Mouse (Mus musculus) ES-E14 (cell line): ENCODE measurements around the gene Pgbd5.

Experiments
- CHD2 ChIP-seq: IDR thresholded peaks from 2 replicates; pipeline ENCODE4 v1.6.1; 2014; ENCODE audit warnings: mild to moderate bottlenecking, low read depth, low read length, inconsistent platforms
- HCFC1 ChIP-seq: IDR thresholded peaks from 2 replicates; pipeline ENCODE4 v1.6.1; 2012; ENCODE audit warnings: low read length, inconsistent platforms, borderline replicate concordance; ENCODE audit not compliant: insufficient read depth
- MAFK ChIP-seq: IDR thresholded peaks from 2 replicates; pipeline ENCODE4 v1.6.1; 2014; ENCODE audit warnings: mild to moderate bottlenecking, low read depth, low read length, inconsistent platforms; ENCODE audit not compliant: insufficient read depth

DNA sequence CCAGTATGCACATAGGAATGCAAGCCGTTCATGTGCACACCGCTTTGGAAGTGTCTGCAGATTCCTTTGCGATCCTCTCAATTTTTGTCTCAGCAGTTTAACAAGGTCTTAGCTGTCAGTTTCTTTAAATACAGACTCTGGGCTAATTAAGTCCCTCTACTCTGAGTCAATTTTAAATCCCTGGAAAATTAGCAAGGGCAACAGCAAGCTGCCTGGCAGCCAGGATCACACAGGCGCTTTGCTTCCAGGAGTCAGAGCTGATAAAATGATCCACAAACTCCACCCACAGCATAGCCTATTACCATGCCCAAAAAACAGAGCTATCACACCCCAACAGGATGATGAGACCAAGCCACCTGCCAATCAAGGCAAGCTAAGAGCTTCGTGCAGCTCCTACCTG, 65.7 kb downstream of the Pgbd5 start:
- TF ChIP-seq CHD2: no peak
- no peak for TF ChIP-seq MAFK
- TF ChIP-seq HCFC1: no peak
